Mouse (Mus musculus) stomach, embryonic 14.5 days (tissue): ENCODE measurements around the gene Olfr1459. TPM values are rescaled to one million over a fixed set of nuclear protein-coding genes. Genes with fewer than 3 reads are reported as not detected.

Source experiments
- ATAC-seq: fragments of 200-750 bp; cut with Nextera tagmentation; 2 replicates; pipeline ENCODE4 v1.8.0; 2017; ENCODE audit warnings: low read depth, moderate TSS enrichment; ENCODE audit not compliant: insufficient number of reproducible peaks, insufficient read depth, low FRiP score
- H3K27ac ChIP-seq: fragments of 300-500 bp; sonication (generic); 2 replicates; pipeline ENCODE4 v1.5.1; 2014; ENCODE audit warnings: mild to moderate bottlenecking, low read length, moderate library complexity, mixed read lengths
- H3K27me3 ChIP-seq: fragments of 300-500 bp; sonication (generic); 2 replicates; pipeline ENCODE4 v1.6.1; 2014; ENCODE audit warnings: low read length, control low read depth, mixed read lengths; ENCODE audit not compliant: control insufficient read depth, insufficient read depth
- H3K36me3 ChIP-seq: fragments of 300-500 bp; sonication (generic); 2 replicates; pipeline ENCODE4 v1.6.1; 2014; ENCODE audit warnings: mild to moderate bottlenecking, control low read depth, low read length, moderate library complexity, mixed read lengths; ENCODE audit not compliant: control insufficient read depth, insufficient read depth
- H3K4me1 ChIP-seq: fragments of 300-500 bp; sonication (generic); 2 replicates; pipeline ENCODE4 v1.6.1; 2014; ENCODE audit warnings: low read length, control low read depth, mixed read lengths; ENCODE audit not compliant: control insufficient read depth, insufficient read depth
- H3K4me2 ChIP-seq: fragments of 300-500 bp; sonication (generic); replicated peaks from 2 replicates; pipeline ENCODE4 v1.6.1; 2014; ENCODE audit warnings: low read depth, low read length, control low read depth
- H3K4me3 ChIP-seq: fragments of 300-500 bp; sonication (generic); 2 replicates; pipeline ENCODE4 v1.5.1; 2014; ENCODE audit warnings: low read depth, low read length, control low read depth
- H3K9ac ChIP-seq: fragments of 300-500 bp; sonication (generic); replicated peaks from 2 replicates; pipeline ENCODE4 v1.6.1; 2014; ENCODE audit warnings: low read depth, mild to moderate bottlenecking, control low read depth, low read length, moderate library complexity, mixed read lengths
- H3K9me3 ChIP-seq: fragments of 300-500 bp; sonication (generic); 2 replicates; pipeline ENCODE4 v1.6.1; 2016; ENCODE audit warnings: low read depth, low read length, control low read depth; ENCODE audit not compliant: control insufficient read depth
- WGBS: fragments of 180-500 bp; shearing (Covaris S2); extraction: QIAGEN DNeasy Blood & Tissue Kit; methylation state at CpG from one replicate; pipeline ENCODE4 v1.1.7; 2014; 5-methylcytosine and 5-hydroxymethylcytosine counted together
- polyA plus RNA-seq: library from polyadenylated mRNA; unstranded; fragments of >200 nt; fragmentation: Nextera tagmentation; extraction: Ambion mirVana; gene quantifications from 2 replicates; pipeline ENCODE4 v1.2.1, GENCODE M21; 2014

Gene Olfr1459
- not detected in 2 replicates for polyA plus RNA-seq

DNA sequence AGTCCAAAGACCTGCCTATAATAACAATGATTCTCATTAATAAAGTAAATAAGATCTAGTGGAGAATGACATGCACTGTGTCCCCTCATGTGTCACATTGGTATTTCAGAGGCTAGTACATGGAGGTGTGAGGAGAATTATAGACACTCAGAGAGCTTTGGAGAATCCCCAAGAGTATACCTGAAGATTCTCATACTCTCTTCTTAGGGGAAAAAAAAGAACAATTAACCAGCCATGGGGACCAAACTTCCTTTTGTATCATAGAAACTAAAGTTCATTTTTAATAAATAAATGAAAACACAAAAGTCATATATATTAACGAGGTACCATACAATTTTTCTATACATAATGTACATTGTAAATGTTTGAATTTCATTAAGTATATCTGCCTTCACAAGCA lies at the start of gene Olfr1459:
Gene Olfr1459 (minus strand): TSS at position 101 of the 400 bp plus-strand sequence.
- no peaks in the 10 kb centered on the region for H3K36me3 ChIP-seq
- WGBS: 75% methylated on average over 1 of the region's 1 CpGs
- no peak for ATAC-seq
- H3K9ac ChIP-seq: no peak within 1 kb of the TSS
- H3K4me1 ChIP-seq: no peaks in the 10 kb centered on the region
- no peaks in the 10 kb centered on the region for H3K27me3 ChIP-seq
- H3K4me3 ChIP-seq: no peak within 1 kb of the TSS
- H3K4me2 ChIP-seq: no peak within 1 kb of the TSS
- H3K27ac ChIP-seq: no peak within 1 kb of the TSS
- H3K9me3 ChIP-seq: no peaks in the 10 kb centered on the region

DNA sequence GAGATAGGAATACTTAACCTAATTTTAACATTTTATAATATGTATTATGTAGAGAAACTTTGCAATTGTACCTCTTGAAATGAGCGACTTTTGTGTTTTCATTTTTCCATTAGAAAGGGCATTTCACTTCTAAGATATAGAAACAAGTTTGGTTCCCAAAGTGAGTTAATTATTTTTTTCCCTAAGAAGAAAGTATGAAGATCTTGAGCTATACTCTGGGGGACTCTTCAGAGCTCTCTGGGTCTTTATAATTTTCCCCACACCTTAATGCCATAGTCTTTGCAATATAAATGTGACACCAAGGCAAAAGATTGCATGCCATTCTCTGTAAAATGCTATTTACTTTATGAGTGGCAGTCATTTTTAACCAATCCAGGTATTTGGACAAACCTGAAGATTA lies 36.1 kb upstream of the Olfr1459 start, which contains the start of gene Olfr1462:
Gene Olfr1462 (plus strand): TSS at position 301 of the 400 bp plus-strand sequence.
- Histone ChIP-seq H3K27me3 (no peaks in the 10 kb centered on the region), H3K4me1 (no peaks in the 10 kb centered on the region), H3K9me3 (no peaks in the 10 kb centered on the region; the same call in 1 of the 2 replicates), H3K27ac (no peak within 1 kb of the TSS), H3K36me3 (no peaks in the 10 kb centered on the region), H3K4me2 (no peak within 1 kb of the TSS), H3K4me3 (no peak within 1 kb of the TSS), H3K9ac (no peak within 1 kb of the TSS)
- 73% methylated on average over 1 of the region's 1 CpGs for WGBS
- no peak for ATAC-seq

DNA sequence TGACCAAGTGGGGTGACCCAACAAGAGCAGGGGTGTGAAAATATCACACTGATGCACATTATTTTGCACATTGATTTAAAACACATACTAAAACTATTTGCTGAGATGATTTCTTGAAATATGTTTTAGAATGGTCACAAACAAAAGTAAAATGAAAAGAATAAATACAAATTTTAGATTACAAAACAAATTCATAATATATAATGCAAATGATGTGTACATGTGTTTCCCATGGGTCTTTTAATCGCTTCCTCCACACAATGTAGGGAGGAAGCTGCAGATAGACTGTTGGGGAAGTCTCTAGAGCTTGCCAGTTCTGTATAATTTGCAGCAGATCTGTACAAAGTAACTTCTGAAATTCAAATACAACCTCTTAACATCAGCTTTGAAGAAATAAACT lies 13.4 kb upstream of the Olfr1459 start, which contains the start of gene Olfr1461:
Gene Olfr1461 (plus strand): TSS at position 301 of the 400 bp plus-strand sequence.
- WGBS: 48% methylated on average over 1 of the region's 1 CpGs
- no peak for ATAC-seq
- H3K4me3 ChIP-seq: no peak within 1 kb of the TSS

DNA sequence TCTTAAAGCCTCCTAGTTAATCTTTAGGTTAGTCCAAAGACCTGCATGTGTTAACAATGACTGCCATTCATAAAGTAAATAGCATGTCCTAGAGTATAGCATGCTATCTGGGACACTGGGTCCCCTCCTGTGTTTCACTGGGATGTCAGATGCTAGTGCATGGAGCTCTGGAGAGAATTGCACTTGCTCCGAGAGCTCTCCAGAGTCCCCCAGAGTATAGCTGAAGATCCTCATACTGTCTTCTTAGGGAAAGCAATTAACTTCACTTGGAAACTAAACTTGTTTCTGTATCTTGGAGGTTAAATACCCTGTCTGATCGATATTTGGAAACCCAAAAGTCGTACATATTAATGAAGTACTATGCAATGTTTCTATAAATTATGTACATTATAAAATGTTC lies 42.7 kb downstream of the Olfr1459 start, which contains the start of gene Olfr1458:
Gene Olfr1458 (minus strand): TSS at position 101 of the 400 bp plus-strand sequence.
- no peaks in the 10 kb centered on the region for H3K4me1 ChIP-seq
- no peak within 1 kb of the TSS for H3K4me3 ChIP-seq
- 88% methylated on average over 3 of the region's 3 CpGs for WGBS
- H3K36me3 ChIP-seq: no peaks in the 10 kb centered on the region
- no peak within 1 kb of the TSS for H3K27ac ChIP-seq
- no peak within 1 kb of the TSS for H3K4me2 ChIP-seq
- H3K9ac ChIP-seq: no peak within 1 kb of the TSS
- H3K27me3 ChIP-seq: no peaks in the 10 kb centered on the region
- ATAC-seq: no peak
- no peaks in the 10 kb centered on the region for H3K9me3 ChIP-seq

More for the DNA sequence above, 13.4 kb upstream of the Olfr1459 start, which contains the start of gene Olfr1461:
- H3K4me1 ChIP-seq: no peaks in the 10 kb centered on the region
- H3K27ac ChIP-seq: no peak within 1 kb of the TSS
- no peak within 1 kb of the TSS for H3K4me2 ChIP-seq
- no peaks in the 10 kb centered on the region for H3K27me3 ChIP-seq
- H3K9ac ChIP-seq: no peak within 1 kb of the TSS
- H3K36me3 ChIP-seq: no peaks in the 10 kb centered on the region
- H3K9me3 ChIP-seq: no peaks in the 10 kb centered on the region

DNA sequence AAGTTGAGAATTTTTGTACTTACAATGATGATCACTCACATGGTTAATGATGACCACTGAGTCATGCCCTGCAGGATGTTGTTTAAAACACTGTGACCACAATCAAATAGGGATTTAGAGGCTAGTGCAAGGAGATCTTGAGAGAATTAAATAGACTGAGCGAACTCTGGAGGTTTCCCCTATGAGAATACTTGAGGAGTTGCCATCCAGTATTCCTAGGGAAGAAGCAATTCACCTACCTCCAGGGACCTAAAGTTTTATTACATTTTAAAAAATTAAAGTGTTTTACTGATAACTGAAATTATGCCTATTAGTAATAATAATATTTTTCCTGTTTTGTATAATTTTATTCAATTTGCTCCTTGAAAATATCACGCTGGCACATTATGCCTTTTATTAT lies 51.6 kb downstream of the Olfr1459 start, which contains the start of gene Olfr1457:
Gene Olfr1457 (minus strand): TSS at position 101 of the 400 bp plus-strand sequence.
- H3K4me1 ChIP-seq: no peaks in the 10 kb centered on the region
- H3K4me2 ChIP-seq: no peak within 1 kb of the TSS
- 65% methylated on average over 2 of the region's 2 CpGs for WGBS
- no peak within 1 kb of the TSS for H3K4me3 ChIP-seq
- no peaks in the 10 kb centered on the region for H3K27me3 ChIP-seq
- H3K36me3 ChIP-seq: no peaks in the 10 kb centered on the region
- H3K9ac ChIP-seq: no peak within 1 kb of the TSS
- no peaks in the 10 kb centered on the region; the same call in 1 of the 2 replicates for H3K9me3 ChIP-seq
- H3K27ac ChIP-seq: no peak within 1 kb of the TSS
- ATAC-seq: no peak

DNA sequence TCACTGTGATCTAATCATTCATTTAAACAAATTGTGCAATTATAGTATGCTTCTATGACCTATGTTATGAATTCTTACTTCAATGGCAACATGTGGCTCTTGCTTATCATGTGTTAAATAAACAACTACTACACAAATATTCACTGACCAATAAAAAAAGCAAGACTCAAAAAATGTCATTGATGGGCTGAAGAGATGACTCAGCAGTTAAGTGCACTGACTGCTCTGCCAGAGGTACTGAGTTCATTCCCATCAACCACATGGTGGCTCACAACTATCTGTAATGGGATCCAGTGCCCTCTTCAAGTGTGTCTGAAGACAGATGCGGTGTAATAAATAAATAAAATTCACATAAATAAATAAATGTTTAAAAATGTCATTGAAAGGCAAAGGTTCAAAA lies 55.4 kb downstream of the Olfr1459 start:
- WGBS: 93% methylated on average over 1 of the region's 1 CpGs
- H3K27ac ChIP-seq: no peak overlapping the region
- no peaks in the 10 kb centered on the region for H3K27me3 ChIP-seq
- no peaks in the 10 kb centered on the region for H3K36me3 ChIP-seq
- no peak overlapping the region for H3K4me2 ChIP-seq
- H3K9ac ChIP-seq: no peak overlapping the region
- no peaks in the 10 kb centered on the region; the same call in 1 of the 2 replicates for H3K9me3 ChIP-seq
- no peaks in the 10 kb centered on the region for H3K4me1 ChIP-seq
- no peak overlapping the region for H3K4me3 ChIP-seq
- no peak for ATAC-seq

Other genes with a start within 250 kb of the Olfr1459 start
- not detected in 2 replicates for gene Olfr1447, start 245.8 kb downstream of the Olfr1459 start, polyA plus RNA-seq
- not detected in 2 replicates for gene Olfr1448, start 225.1 kb downstream of the Olfr1459 start, polyA plus RNA-seq
- gene Olfr1449, start 218.7 kb downstream of the Olfr1459 start, polyA plus RNA-seq: not detected in 2 replicates
- gene Olfr1450, start 199.3 kb downstream of the Olfr1459 start, polyA plus RNA-seq: not detected in 2 replicates
- gene Olfr1451, start 154.5 kb downstream of the Olfr1459 start, polyA plus RNA-seq: not detected in 2 replicates
- not detected in 2 replicates for gene Olfr1453, start 121.2 kb downstream of the Olfr1459 start, polyA plus RNA-seq
- not detected in 2 replicates for gene Olfr1454, start 88.9 kb downstream of the Olfr1459 start, polyA plus RNA-seq
- not detected in 2 replicates for gene Olfr1457, start 51.7 kb downstream of the Olfr1459 start, polyA plus RNA-seq
- not detected in 2 replicates for gene Olfr1458, start 42.8 kb downstream of the Olfr1459 start, polyA plus RNA-seq
- gene Olfr1461, start 13.5 kb upstream of the Olfr1459 start, polyA plus RNA-seq: not detected in 2 replicates
- gene Olfr1462, start 36.2 kb upstream of the Olfr1459 start, polyA plus RNA-seq: not detected in 2 replicates
- not detected in 2 replicates for gene Olfr1463, start 81.8 kb upstream of the Olfr1459 start, polyA plus RNA-seq
- gene Olfr1465, start 166.0 kb upstream of the Olfr1459 start, polyA plus RNA-seq: not detected in 2 replicates
- not detected in 2 replicates for gene Olfr1466, start 189.3 kb upstream of the Olfr1459 start, polyA plus RNA-seq
- gene Olfr1467, start 212.7 kb upstream of the Olfr1459 start, polyA plus RNA-seq: not detected in 2 replicates